Mouse (Mus musculus) heart, adult 18-20 months (tissue): ENCODE data around the gene Spp2. TPM values are rescaled to one million over a fixed set of nuclear protein-coding genes. Genes with fewer than 3 reads are reported as not detected.
"Not testable (repeated sequence)": the region's sequence is repeated elsewhere in the genome, so short reads cannot be mapped to it uniquely, and the experiment has no call there.

Experiments used
- DNase-seq, 2 experiments: peaks; one replicate each; pipeline ENCODE4 v3.0.0; 2021 to 2022; ENCODE audit warnings: mixed read lengths in 1 of 2
- total RNA-seq, 2 experiments: library from RNA; stranded (reverse); gene quantifications; 2 replicates each; pipeline ENCODE4 v1.2.3; 2021

Spp2 gene
- total RNA-seq, 2 experiments from 2014 or later: not detected

- DNase-seq: no peak
These were observed 27.3 kb downstream of the Spp2 start for GRCm38 (mm10) chr1:88434057-88434456.

GRCm38 (mm10) chr1:88437206-88438126, 30.7 kb downstream of the Spp2 start:
- DNase-seq: no peak

- no peak for DNase-seq
These were observed 36.6 kb downstream of the Spp2 start for GRCm38 (mm10) chr1:88443383-88443782.

GRCm38 (mm10) chr1:88445400-88445799, 38.6 kb downstream of the Spp2 start:
- peak in 1 of 2 experiments; percentile 24 for DNase-seq

GRCm38 (mm10) chr1:88446270-88447030, 39.7 kb downstream of the Spp2 start:
- no peak for DNase-seq

GRCm38 (mm10) chr1:88447483-88447882, 40.7 kb downstream of the Spp2 start:
- no peak for DNase-seq

- DNase-seq: not testable (repeated sequence)
These were observed 41.3 kb downstream of the Spp2 start for GRCm38 (mm10) chr1:88448094-88448493.

- no peak for DNase-seq
These were observed 43.0 kb downstream of the Spp2 start for GRCm38 (mm10) chr1:88449741-88450140.

GRCm38 (mm10) chr1:88450668-88451067, 43.9 kb downstream of the Spp2 start:
- no peak for DNase-seq

- no peak for DNase-seq
These were observed 45.4 kb downstream of the Spp2 start for GRCm38 (mm10) chr1:88452198-88452597.

- no peak for DNase-seq
These were observed 47.9 kb downstream of the Spp2 start for GRCm38 (mm10) chr1:88454703-88455102.

GRCm38 (mm10) chr1:88455761-88456160, 49.0 kb downstream of the Spp2 start:
- DNase-seq: no peak

GRCm38 (mm10) chr1:88456451-88457072, 49.8 kb downstream of the Spp2 start:
- DNase-seq: peak; percentile 71 to 84

- DNase-seq: no peak
These were observed 52.4 kb downstream of the Spp2 start for GRCm38 (mm10) chr1:88459196-88459595.

GRCm38 (mm10) chr1:88459655-88460054, 52.9 kb downstream of the Spp2 start:
- no peak for DNase-seq

- no peak for DNase-seq
These were observed 54.3 kb downstream of the Spp2 start for GRCm38 (mm10) chr1:88461096-88461495.

- DNase-seq: no peak
These were observed 55.7 kb downstream of the Spp2 start for GRCm38 (mm10) chr1:88462484-88462883.

- no peak for DNase-seq
These were observed 56.5 kb downstream of the Spp2 start for GRCm38 (mm10) chr1:88463241-88463640.

GRCm38 (mm10) chr1:88464109-88464905, 57.5 kb downstream of the Spp2 start:
- DNase-seq: no peak

- no peak for DNase-seq
These were observed 59.0 kb downstream of the Spp2 start for GRCm38 (mm10) chr1:88465722-88466121.

GRCm38 (mm10) chr1:88466325-88467064, 59.7 kb downstream of the Spp2 start:
- DNase-seq: no peak
